Comparison of ENCODE assay signal across 13 mouse cellular contexts in the genomic region with DNA sequence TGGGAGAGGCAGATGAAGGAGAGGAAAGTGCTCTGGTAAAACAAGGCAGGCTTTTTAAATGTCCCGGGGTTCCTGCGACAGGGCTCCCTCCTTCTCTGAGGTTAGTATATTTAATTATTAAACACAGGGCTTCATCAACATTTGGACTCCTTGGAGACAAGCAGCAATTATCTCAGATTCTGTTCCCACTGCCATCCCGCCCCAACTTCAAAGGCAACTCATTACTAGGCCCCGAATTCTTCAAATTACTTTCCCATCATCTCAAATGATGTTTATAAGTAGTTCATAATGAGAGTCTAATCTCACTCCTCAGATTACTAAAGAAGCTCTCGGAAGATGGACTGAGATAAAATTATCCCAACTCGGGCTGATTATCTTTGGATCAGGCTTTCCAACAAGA.
"Had no signal": no experiment of that assay in that cellular context is flagged by ENCODE, and none has a peak within 500 bp of the region (broad histone marks: within the 10 kb centered on the region; RNA-seq: fewer than 3 reads in every experiment).

No protein-coding gene starts in this region.

- H3K9me3 ChIP-seq: kidney, embryonic 15.5 days; limb, embryonic 10.5 days; liver, embryonic 15.5 days; neural tube, embryonic 12.5 days had no signal

- H3K27me3 ChIP-seq: kidney, embryonic 15.5 days; liver, embryonic 15.5 days; neural tube, embryonic 12.5 days had no signal

- DNase-seq: kidney, adult 2 months; kidney, postnatal 25 days; lung, adult 2 months; lung, postnatal 36 days; thymus, postnatal 4 days had no signal

- H3K36me3 ChIP-seq: kidney, embryonic 15.5 days; limb, embryonic 10.5 days; liver, embryonic 15.5 days; neural tube, embryonic 12.5 days had no signal

- H3K27ac ChIP-seq: kidney, embryonic 15.5 days; left cerebral cortex, adult 2 months; limb, embryonic 10.5 days; liver, embryonic 15.5 days; neural tube, embryonic 12.5 days; stomach, postnatal 0 days had no signal

- H3K4me2 ChIP-seq: kidney, embryonic 15.5 days; liver, embryonic 11.5 days; liver, embryonic 15.5 days; neural tube, embryonic 12.5 days had no signal

- H3K9ac ChIP-seq: kidney, embryonic 15.5 days; liver, embryonic 15.5 days; neural tube, embryonic 12.5 days had no signal

- H3K4me3 ChIP-seq: kidney, embryonic 15.5 days; left cerebral cortex, adult 2 months; limb, embryonic 10.5 days; liver, embryonic 15.5 days; neural tube, embryonic 12.5 days had no signal

- ATAC-seq: lung, postnatal 0 days had no signal
